Mouse (Mus musculus): Measurements from ENCODE around the gene Ubtf. TPM values are rescaled to one million over a fixed set of nuclear protein-coding genes. Genes with fewer than 3 reads are reported as not detected.
"Not testable (repeated sequence)": the region's sequence is repeated elsewhere in the genome, so short reads cannot be mapped to it uniquely, and the experiment has no call there.

Gene Ubtf
- polyA plus RNA-seq, 1 experiment from 2014 or later, result 98.8 TPM

- 68% methylated on average over 8 of the region's 8 CpGs for WGBS (ENCODE audit: insufficient replicate concordance)
- peak overlapping the region; percentile 67 for H3K27ac ChIP-seq
- H3K4me1 ChIP-seq, result peaks cover 55% of the 10 kb centered on the region
- H3K27me3 ChIP-seq (replicated peaks), result no peaks in the 10 kb centered on the region
- ATAC-seq, result 0 out of 2 replicates have a peak, but pooled peaks have one; percentile 22
- H3K4me3 ChIP-seq, result no peak overlapping the region
- H3K4me2 ChIP-seq, result 0 out of 2 replicates have a peak overlapping the region, but pooled peaks have one; percentile 1
- no peaks in the 10 kb centered on the region for H3K9me3 ChIP-seq (replicated peaks)
- no peak overlapping the region for H3K9ac ChIP-seq
- peaks cover 62% of the 10 kb centered on the region for H3K36me3 ChIP-seq
Measured at GRCm38 (mm10) chr11:102288027-102288804, 31.3 kb downstream of the Ubtf start.

GRCm38 (mm10) chr11:102287485-102287884 is 32.1 kb downstream of the Ubtf start:
- H3K27me3 ChIP-seq (replicated peaks), result no peaks in the 10 kb centered on the region
- H3K4me2 ChIP-seq, result no peak overlapping the region
- H3K27ac ChIP-seq, result peak overlapping the region; percentile 67
- peaks cover 54% of the 10 kb centered on the region for H3K36me3 ChIP-seq
- no peaks in the 10 kb centered on the region for H3K9me3 ChIP-seq (replicated peaks)
- peaks cover 55% of the 10 kb centered on the region for H3K4me1 ChIP-seq
- no peak overlapping the region for H3K4me3 ChIP-seq
- 84% methylated on average over 8 of the region's 8 CpGs for WGBS (ENCODE audit: insufficient replicate concordance)
- no peak for ATAC-seq
- no peak overlapping the region for H3K9ac ChIP-seq

DNA sequence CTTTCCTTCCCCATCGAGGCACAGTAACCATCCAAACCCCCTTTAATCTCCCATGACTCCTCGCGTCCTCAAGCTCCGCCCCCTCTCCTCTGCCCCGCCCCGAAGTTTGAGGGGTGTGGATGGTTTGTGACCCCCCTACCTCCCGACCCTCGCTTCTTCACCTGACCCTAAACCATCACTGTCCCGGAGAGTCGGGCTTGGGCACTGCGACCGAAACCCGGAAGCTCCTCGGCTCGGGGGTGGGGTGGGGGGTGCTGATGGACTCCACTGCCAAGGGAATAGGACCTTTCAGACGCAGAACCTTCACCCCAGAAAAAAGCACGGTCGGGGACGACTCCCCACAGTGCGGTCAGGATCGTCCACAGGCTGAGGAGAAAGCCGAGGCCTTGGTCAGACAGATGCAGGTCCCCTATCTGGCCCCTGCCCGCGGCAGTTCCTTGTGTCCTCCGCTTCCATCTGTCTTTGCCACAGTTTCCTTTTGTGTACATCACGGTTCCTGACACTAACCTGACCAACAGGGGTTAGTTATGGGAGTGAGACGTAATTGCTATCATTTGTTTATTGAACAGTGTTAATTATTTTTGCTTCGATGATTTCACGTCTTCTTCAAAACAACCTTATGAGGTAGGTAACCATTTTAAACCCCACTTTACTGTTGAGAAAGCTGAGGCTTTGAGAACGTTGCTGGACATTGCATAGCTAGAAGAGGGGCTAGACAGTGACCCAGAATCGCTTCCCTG is 34.3 kb downstream of the Ubtf start:
- Histone ChIP-seq H3K9me3 (replicated peaks) (no peaks in the 10 kb centered on the region), H3K36me3 (peaks cover 32% of the 10 kb centered on the region), H3K4me1 (peaks cover 45% of the 10 kb centered on the region), H3K27ac (peak overlapping the region; percentile 79), H3K27me3 (replicated peaks) (no peaks in the 10 kb centered on the region), H3K9ac (peak overlapping the region; percentile 85), H3K4me2 (peak overlapping the region; percentile 82), H3K4me3 (peak overlapping the region; percentile 71)
- 2% methylated on average over 31 of the region's 31 CpGs for WGBS (ENCODE audit: insufficient replicate concordance)
- ATAC-seq, result peak; percentile 65

DNA sequence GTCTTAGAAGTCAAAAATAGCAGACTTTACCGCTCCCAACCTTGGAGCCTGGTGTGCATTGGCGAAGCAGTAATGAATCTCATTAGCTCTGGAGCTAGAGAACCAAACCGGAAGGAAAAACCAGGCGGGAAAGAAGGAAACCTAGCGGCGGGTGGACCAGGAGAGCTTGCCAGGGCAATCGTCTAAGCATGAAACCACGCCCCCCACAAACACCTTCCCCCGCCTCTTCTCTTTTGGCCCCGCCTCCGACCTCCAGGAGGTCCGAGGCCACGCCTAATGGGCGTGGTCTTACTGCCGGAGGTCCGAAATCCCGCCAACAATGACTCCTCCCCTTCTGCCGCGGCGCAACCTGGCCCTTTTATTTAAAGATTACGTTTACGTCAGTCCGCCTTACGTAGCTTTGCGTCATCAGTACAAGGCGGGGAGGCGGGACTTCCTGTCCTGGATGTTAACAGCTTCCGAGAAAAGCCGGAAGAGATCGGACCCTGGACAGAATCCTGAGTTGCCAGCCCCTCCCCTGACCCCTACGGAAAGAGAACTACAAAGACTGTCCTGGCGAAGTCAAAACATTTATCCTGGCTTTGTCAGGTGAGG is 34.9 kb downstream of the Ubtf start, which contains the start of gene Tmub2:
Gene Tmub2, plus strand, starts transcription at position 431 of the 594 bp plus-strand sequence.
- 1% methylated on average over 32 of the region's 32 CpGs for WGBS (ENCODE audit: insufficient replicate concordance)
- ATAC-seq, result peak; percentile 87
- H3K27ac ChIP-seq, result peak within 1 kb of the TSS; percentile 79

DNA sequence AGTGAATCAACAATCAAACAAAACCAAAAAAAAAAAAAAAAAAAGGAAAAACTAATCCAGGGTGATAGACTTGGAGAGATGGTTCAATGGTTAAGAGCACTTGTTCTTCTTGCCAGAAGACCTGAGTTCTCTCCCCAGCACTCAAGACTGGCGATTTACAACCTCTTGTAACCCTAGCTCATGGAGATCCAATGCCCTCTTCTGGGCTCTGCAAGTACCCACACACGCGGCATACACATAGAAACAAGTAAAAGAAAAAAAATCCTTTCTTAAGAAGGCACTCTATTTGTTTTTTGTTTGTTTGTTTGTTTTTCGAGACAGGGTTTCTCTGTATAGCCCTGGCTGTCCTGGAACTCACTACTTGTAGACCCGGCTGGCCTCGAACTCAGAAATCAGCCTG is 35.6 kb downstream of the Ubtf start:
- no peak for ATAC-seq
- H3K27me3 ChIP-seq (replicated peaks), result no peaks in the 10 kb centered on the region
- 72% methylated on average over 6 of the region's 6 CpGs for WGBS (ENCODE audit: insufficient replicate concordance)
- H3K4me3 ChIP-seq, result peak overlapping the region; percentile 71
- H3K4me1 ChIP-seq, result peaks cover 41% of the 10 kb centered on the region
- no peaks in the 10 kb centered on the region for H3K9me3 ChIP-seq (replicated peaks)
- peak overlapping the region; percentile 47 for H3K9ac ChIP-seq
- peaks cover 19% of the 10 kb centered on the region for H3K36me3 ChIP-seq
- H3K27ac ChIP-seq, result peak overlapping the region; percentile 79
- H3K4me2 ChIP-seq, result peak overlapping the region; percentile 82

More for the DNA sequence above, 34.9 kb downstream of the Ubtf start, which contains the start of gene Tmub2:
- H3K4me2 ChIP-seq, result peak within 1 kb of the TSS; percentile 82
- H3K9ac ChIP-seq, result peak within 1 kb of the TSS; percentile 85
- H3K4me1 ChIP-seq, result peaks cover 42% of the 10 kb centered on the region
- peaks cover 25% of the 10 kb centered on the region for H3K36me3 ChIP-seq
- H3K4me3 ChIP-seq, result peak within 1 kb of the TSS; percentile 71
- no peaks in the 10 kb centered on the region for H3K9me3 ChIP-seq (replicated peaks)
- H3K27me3 ChIP-seq (replicated peaks), result no peaks in the 10 kb centered on the region

- not testable (repeated sequence) for H3K36me3 ChIP-seq; H3K9me3 ChIP-seq (replicated peaks)
- WGBS (ENCODE audit: insufficient replicate concordance), result 64% methylated on average over 6 of the region's 6 CpGs
Measured at GRCm38 (mm10) chr11:102280267-102280666, 39.3 kb downstream of the Ubtf start.

GRCm38 (mm10) chr11:102279595-102279994 is 39.9 kb downstream of the Ubtf start:
- H3K27ac ChIP-seq, result no peak overlapping the region
- 81% methylated on average over 3 of the region's 3 CpGs for WGBS (ENCODE audit: insufficient replicate concordance)
- peaks cover 18% of the 10 kb centered on the region for H3K4me1 ChIP-seq
- H3K4me2 ChIP-seq, result no peak overlapping the region
- no peaks in the 10 kb centered on the region for H3K9me3 ChIP-seq (replicated peaks)
- H3K27me3 ChIP-seq (replicated peaks), result peaks cover 16% of the 10 kb centered on the region
- no peaks in the 10 kb centered on the region for H3K36me3 ChIP-seq
- no peak overlapping the region for H3K4me3 ChIP-seq
- no peak overlapping the region for H3K9ac ChIP-seq
- ATAC-seq, result no peak

More at GRCm38 (mm10) chr11:102280267-102280666, 39.3 kb downstream of the Ubtf start:
- H3K4me2 ChIP-seq, H3K27ac ChIP-seq, H3K9ac ChIP-seq, ATAC-seq, H3K4me3 ChIP-seq: not testable (repeated sequence)
- peaks cover 16% of the 10 kb centered on the region for H3K27me3 ChIP-seq (replicated peaks)
- peaks cover 18% of the 10 kb centered on the region for H3K4me1 ChIP-seq

- 82% methylated on average over 9 of the region's 12 CpGs for WGBS (ENCODE audit: insufficient replicate concordance)
- Histone ChIP-seq H3K27me3 (replicated peaks) (peaks cover 16% of the 10 kb centered on the region), H3K9me3 (replicated peaks) (no peaks in the 10 kb centered on the region), H3K4me1 (peaks cover 12% of the 10 kb centered on the region), H3K4me2 (no peak overlapping the region), H3K36me3 (no peaks in the 10 kb centered on the region), H3K4me3 (no peak overlapping the region), H3K9ac (no peak overlapping the region), H3K27ac (no peak overlapping the region)
- ATAC-seq, result no peak
Measured at GRCm38 (mm10) chr11:102277754-102278153, 41.8 kb downstream of the Ubtf start.

DNA sequence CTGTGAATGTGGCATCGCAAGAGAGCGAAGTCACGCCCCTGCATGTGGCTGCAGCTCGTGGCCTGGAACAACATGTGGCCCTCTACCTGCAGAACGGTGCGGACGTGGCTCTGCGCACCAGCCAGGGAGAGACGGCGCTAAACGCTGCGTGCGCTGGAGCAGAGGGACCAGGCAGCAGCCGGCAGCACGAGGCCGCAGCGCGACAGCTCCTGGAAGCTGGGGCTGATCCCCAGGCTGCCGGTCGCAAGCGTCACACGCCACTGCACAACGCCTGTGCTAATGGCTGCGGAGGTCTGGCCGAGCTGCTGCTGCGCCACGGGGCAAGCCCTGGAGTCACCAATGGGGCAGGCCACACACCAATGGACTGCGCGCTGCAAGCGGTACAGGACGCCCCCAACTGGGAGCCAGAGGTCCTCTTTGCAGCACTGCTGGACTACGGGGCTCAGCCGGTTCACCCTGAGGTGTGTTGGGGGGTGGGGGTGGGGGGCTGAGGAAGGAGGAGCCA is 43.1 kb downstream of the Ubtf start:
- ATAC-seq, result peak; percentile 67
- WGBS (ENCODE audit: insufficient replicate concordance), result 3% methylated on average over 33 of the region's 33 CpGs

DNA sequence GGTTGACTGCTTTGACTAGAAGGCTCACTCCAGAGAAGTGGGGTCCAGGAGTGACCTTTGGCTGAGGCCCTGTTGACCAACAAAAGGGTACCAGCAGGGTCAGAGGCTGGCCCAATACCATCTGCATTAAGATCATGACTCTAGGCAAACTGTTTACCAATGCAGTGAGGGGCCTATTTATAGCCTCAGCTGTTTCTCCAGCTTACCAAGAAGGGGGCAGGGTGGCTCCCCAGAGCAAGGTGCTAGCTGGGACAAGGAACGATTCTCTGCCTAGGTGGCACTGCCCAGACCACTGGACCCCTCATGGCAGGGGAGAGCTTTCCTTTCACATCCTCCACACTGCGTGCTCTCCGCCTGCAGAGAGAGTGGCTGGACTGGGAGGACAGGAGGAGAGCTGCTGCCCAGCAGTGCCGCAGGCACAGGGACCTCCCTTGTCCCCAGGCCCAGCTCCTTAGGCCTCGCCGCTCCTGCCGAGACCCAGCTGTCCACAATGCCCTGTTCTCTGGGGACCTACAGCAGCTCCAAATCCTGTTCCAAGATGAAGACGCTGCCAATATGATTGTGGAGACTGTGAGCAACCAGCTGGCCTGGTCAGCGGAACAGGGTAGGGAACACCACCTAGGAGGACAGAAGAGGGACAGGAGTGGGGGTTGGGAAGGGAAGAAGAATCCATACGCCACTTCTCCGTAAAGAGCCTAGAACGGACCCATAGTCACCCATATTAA is 50.9 kb downstream of the Ubtf start, which contains the start of gene Asb16:
Gene Asb16, plus strand, starts transcription at position 224 of the 725 bp plus-strand sequence.
- peaks cover 13% of the 10 kb centered on the region; the same call in 1 of the 2 replicates for H3K4me1 ChIP-seq
- peaks cover 17% of the 10 kb centered on the region for H3K36me3 ChIP-seq
- no peak for ATAC-seq
- H3K27me3 ChIP-seq (replicated peaks), result no peaks in the 10 kb centered on the region; the same call in none of the 2 replicates
- H3K9ac ChIP-seq, result no peak within 1 kb of the TSS
- 72% methylated on average over 12 of the region's 12 CpGs for WGBS (ENCODE audit: insufficient replicate concordance)
- H3K4me2 ChIP-seq, result no peak within 1 kb of the TSS
- no peaks in the 10 kb centered on the region for H3K9me3 ChIP-seq (replicated peaks)
- H3K27ac ChIP-seq, result no peak within 1 kb of the TSS
- H3K4me3 ChIP-seq, result no peak within 1 kb of the TSS

More for the DNA sequence above, 43.1 kb downstream of the Ubtf start:
- Histone ChIP-seq H3K4me1 (peaks cover 12% of the 10 kb centered on the region), H3K4me3 (peak overlapping the region; percentile 37), H3K27me3 (replicated peaks) (peaks cover 16% of the 10 kb centered on the region), H3K9ac (peak overlapping the region; percentile 66), H3K4me2 (peak overlapping the region; percentile 68), H3K9me3 (replicated peaks) (no peaks in the 10 kb centered on the region), H3K27ac (no peak overlapping the region), H3K36me3 (no peaks in the 10 kb centered on the region)

DNA sequence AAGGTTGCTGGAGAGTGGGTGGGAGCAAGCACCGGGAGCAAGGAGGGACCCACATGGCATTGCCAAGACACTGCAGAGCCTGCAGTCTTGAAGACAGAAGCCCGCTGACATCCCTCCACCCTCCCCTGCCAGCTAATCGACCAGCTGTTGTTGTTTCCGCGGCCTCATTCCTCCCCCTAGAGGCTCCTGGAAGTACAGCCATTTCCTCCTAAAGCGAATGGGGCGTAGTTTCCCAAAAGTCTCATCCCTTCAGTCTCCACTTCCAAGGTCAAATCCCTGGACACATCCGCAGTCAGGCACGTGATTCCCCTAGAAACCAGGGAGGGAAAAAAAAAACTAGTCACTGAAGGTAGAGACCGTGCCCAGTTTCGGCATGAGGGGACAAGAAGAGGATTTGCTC is 52.1 kb downstream of the Ubtf start:
- Histone ChIP-seq H3K4me1 (peaks cover 13% of the 10 kb centered on the region; the same call in 1 of the 2 replicates), H3K27ac (no peak overlapping the region), H3K9ac (no peak overlapping the region), H3K27me3 (replicated peaks) (no peaks in the 10 kb centered on the region; the same call in 1 of the 2 replicates), H3K4me3 (no peak overlapping the region), H3K4me2 (0 out of 2 replicates have a peak overlapping the region, but pooled peaks have one; percentile 23), H3K36me3 (peaks cover 28% of the 10 kb centered on the region), H3K9me3 (replicated peaks) (no peaks in the 10 kb centered on the region)
- 0 out of 2 replicates have a peak, but pooled peaks have one; percentile 21 for ATAC-seq
- WGBS (ENCODE audit: insufficient replicate concordance), result 8% methylated on average over 11 of the region's 11 CpGs
